Mouse (Mus musculus): ENCODE results near the gene Mapk6.

DNA sequence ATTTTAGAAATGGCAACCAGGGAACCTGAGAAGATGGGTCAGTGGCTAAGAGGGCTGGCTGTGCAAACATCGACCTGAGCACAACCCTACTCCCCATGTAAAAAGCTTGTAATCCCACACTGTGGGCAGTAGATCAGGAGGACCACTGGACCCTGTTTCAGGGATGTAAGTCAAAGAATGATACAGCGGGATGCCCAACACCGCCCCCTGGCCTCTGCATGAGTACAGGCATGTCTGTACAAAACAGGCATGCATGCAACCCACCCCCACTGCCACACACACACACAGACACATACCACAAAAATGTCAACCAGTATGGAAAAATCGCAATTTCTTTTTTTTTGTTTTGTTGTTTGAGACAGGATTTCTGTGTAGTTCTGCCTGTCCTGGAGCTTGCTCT lies 10.7 kb downstream of the Mapk6 start:
- no peak for TF ChIP-seq POLR2A (IDR thresholded peaks at IDR 0.05; ENCODE audit: borderline replicate concordance, extremely low read depth, insufficient read depth, insufficient read length, poor library complexity, severe bottlenecking)
- 0 out of 2 replicates have a peak, but pooled peaks have one; percentile 1 for TF ChIP-seq CTCF (IDR thresholded peaks at IDR 0.05; ENCODE audit: borderline replicate concordance, extremely low read depth, insufficient read depth, insufficient read length)

All from brain, embryonic 14.5 days (tissue).